Mouse (Mus musculus): Measurements from ENCODE around the gene Abl2.

DNA sequence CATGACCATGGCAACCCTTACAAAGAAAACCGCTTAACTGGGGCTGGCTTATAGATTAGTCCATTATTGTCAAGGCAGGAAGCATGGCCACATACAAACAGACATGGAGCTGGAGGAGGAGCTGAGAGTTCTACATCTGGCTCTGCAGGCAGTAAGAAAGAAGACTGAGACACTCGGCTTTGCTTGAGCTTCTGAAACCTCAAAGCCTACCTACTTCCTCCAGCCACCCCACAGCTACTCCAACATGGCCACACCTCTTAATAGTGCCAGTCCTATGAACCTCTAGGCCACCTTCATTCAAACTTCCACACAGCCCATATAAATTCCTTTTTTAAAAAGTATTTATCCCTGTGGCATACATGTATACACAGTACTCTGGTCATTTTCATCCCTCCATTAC, 21.6 kb upstream of the Abl2 start:
- TF ChIP-seq CHD1 (IDR thresholded peaks at IDR 0.05; ENCODE audit: low read depth, low read length) = no peak
- TF ChIP-seq ZNF384 (IDR thresholded peaks at IDR 0.05; ENCODE audit: low read depth, low read length) = no peak
- TF ChIP-seq RCOR1 (conservative IDR thresholded peaks at IDR 0.05; ENCODE audit: low read depth, low read length) = no peak
- TF ChIP-seq POLR2A (IDR thresholded peaks at IDR 0.05; ENCODE audit: low read depth, low read length) = no peak
- TF ChIP-seq MAFK (IDR thresholded peaks at IDR 0.05; ENCODE audit: insufficient replicate concordance, low read length) = no peak
- no peak for TF ChIP-seq NELFE (IDR thresholded peaks at IDR 0.05; ENCODE audit: low read depth, low read length)
- TF ChIP-seq CTCF (conservative IDR thresholded peaks at IDR 0.05 in 1 of 2, IDR thresholded peaks at IDR 0.05 in 1 of 2; ENCODE audit: low read depth in 2 of 2, low read length in 2 of 2) = no peak
- TF ChIP-seq UBTF (IDR thresholded peaks at IDR 0.05; ENCODE audit: low read depth, low read length) = no peak
- no peak for TF ChIP-seq POLR2AphosphoS2 (IDR thresholded peaks at IDR 0.05; ENCODE audit: low read depth, low read length)
- no peak for TF ChIP-seq ZMIZ1 (IDR thresholded peaks at IDR 0.05; ENCODE audit: low read depth, low read length)
